Mouse (Mus musculus) ovary, postnatal 14 days (tissue): ENCODE measurements at regions not wholly inside any gene's neighbourhood (a gene's known extent, or its start where the extent isn't known, plus 50 kb on each side); places are given as distances from the start of the nearest gene placed in this dataset.

Experiments used
- DNase-seq: peaks from one replicate; pipeline ENCODE4 v3.0.0; 2022; ENCODE audit warnings: low spot score

DNA sequence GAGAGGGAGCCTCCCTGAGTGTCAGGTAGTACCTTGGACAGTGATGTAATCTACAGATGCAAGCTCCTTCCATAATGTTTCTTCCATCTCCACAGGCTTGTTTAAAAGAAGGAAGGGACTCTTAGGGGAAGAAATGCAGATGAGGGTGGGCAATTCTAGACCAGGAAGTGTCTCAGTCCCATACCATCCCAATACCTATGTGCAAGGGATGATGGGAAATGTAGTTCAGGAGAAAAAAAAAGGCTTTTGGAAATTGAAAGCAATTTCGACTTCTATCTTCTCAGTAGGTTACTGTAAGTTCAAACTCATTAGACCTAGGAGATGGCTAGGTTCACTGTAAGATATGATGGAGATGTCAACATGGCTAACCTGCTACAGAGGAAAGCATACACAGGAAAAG lies 68.3 kb downstream of the Cd83 start:
- DNase-seq = no peak

GRCm38 (mm10) chr13:43854973-43855372 lies 70.4 kb downstream of the Cd83 start:
- DNase-seq = no peak

GRCm38 (mm10) chr13:43860932-43861331 lies 76.4 kb downstream of the Cd83 start:
- no peak for DNase-seq

DNA sequence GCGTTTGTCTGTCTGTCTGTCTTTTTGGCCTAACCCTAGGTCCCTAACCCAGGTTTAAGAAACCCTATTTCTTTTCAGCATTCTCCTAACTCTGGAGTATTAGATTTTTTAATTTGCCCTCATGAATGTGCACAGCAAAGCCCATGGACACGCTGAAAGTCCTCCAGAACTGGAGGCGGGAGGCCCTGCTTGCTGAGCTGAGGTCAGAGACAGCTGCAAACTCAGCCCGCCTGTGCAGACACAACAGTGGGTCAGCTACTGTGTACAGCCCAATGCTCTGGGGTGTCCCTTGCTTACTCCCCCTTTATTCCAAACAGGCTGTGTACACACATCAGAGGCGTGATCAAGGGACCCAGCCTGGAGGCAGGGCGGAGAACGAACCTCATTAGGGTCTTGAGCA lies 76.8 kb downstream of the Cd83 start:
- DNase-seq = no peak

GRCm38 (mm10) chr13:43862056-43862455 lies 77.5 kb downstream of the Cd83 start:
- no peak for DNase-seq

GRCm38 (mm10) chr13:43862586-43862985 lies 78.0 kb downstream of the Cd83 start:
- DNase-seq = no peak

GRCm38 (mm10) chr13:43863581-43864100 lies 79.1 kb downstream of the Cd83 start:
- no peak for DNase-seq

DNA sequence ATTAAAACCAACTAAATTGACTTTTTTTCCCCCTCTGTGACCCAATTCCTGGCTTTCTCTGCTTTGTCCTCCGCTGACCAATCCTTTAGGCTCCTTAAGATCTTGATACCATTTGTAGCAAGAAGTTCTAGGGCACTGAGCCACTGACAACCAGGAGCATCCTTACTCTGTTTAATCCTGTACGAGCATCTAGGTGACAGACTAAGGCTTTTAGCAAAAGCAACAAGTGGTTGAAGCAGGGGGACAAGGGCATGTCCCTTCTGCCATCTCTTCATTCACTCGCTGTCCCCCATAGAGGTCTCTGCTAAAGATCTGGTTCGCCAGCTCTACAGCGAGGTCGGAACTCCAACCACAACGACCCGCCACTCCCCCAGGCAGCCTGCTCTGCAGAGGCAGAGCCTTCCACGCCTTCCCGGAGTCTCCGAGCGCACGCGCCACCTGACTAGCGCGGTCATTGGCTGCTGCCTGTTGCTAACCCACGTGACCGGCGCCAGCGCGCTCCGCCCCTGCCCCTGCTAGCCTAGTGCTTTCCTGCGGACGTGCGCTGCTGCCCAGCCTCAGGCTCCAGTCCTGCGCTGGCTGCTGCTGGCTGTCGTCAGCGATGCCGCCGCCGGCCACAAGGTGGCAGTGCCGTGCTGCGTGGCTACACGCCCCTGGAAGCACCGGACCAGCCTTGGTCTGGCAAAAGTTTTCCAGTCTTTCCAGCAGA lies 79.7 kb downstream of the Cd83 start:
- peak; percentile 100 for DNase-seq

- DNase-seq = no peak
Measured at GRCm38 (mm10) chr13:43865036-43865435, 80.5 kb downstream of the Cd83 start.

GRCm38 (mm10) chr13:43875895-43876294 lies 91.3 kb downstream of the Cd83 start:
- DNase-seq = no peak

DNA sequence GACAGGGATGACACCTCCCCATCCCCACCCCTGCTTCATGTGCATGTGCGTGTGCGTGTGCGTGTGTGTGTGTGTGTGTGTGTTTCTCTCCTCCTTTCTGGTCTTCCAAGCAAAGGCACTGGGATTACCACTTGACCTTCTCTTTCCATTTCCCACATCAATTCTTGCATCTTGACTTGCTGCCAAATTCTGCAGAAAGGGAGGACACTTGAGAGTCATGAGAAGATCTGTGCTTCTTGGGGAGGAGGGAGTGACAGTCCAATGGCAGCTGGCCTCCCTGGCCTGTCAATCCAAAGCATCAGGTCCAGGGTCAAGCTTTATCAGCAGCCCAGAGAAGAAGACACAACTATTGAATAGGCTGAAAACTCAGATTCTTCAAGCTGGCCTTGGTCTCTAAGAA lies 102.7 kb downstream of the Cd83 start:
- no peak for DNase-seq

DNA sequence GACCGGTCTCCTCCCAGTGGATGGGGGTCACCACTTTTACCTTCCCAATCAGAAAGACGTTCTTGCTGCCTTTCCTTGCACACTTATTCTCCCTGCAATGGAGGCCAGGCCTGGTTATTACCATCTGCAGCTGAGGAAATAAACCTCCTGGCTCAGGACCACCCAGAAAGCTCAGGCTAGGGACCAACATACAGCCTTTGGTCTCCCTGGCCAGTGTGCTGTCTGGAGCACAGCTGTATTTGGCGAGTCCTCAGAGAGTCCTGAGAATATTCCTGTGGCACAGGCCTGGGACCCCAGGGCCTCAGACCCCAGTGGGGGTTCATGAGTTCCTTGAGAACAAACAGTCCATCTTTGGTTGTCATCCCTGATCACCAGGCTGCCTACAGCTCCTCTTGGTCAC lies 107.4 kb downstream of the Cd83 start:
- no peak for DNase-seq

DNA sequence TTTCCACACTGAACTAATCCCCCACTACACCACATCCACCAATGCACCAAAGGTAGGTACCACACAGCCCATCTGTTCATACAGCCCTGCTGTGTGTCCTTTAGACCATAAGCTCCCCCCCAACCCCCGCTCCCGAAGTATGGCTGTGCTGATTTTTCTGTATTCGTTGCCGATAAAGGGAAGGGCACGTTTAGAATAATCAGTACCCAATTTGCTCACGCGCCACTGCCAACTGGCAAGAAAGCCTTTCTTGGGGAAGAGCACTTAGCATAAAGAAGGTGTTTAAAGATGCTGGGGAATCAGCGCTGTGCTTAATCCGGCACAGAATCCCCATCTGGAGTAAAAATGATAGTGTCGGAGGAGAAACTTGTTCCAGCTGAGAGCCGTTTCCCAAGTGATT lies 111.4 kb downstream of the Cd83 start:
- no peak for DNase-seq

- DNase-seq = no peak
Measured at GRCm38 (mm10) chr13:43897046-43897445, 112.5 kb downstream of the Cd83 start.

DNA sequence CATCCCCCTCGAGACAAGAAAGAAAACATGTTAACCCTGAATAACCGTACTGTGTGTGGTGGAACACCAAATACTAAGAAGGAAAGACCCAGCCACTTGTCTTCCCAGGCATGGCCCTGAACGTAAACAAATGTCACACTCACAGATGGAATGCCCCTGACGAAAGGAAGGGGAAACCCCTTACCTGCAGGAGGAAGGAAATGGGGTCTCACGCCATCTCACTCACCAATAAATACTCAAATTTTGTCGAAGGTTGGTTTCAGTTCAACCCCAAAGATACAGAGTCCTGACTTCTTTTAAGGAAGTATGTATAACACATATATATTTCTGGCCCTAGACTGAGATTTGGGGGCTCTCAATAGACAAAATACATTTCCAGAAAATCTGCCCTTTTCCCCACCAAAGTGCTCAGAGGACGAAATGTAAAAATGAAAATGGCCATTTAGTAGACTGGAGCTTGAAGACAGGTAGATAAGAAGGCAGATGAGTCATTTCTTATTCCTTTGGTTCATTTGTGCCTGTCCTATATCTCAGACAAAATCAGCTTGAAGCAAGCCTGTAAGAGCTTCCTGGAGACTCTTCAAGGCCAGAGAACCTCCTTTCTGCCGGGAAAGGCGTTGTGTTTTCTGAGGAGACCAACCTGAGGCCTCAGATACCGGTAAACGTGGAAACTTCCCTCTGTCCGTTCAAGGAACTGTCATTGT lies 114.1 kb downstream of the Cd83 start:
- no peak for DNase-seq

GRCm38 (mm10) chr13:43900115-43900514 lies 115.5 kb downstream of the Cd83 start:
- no peak for DNase-seq

- no peak for DNase-seq
Measured at GRCm38 (mm10) chr13:43900758-43901157, 116.2 kb downstream of the Cd83 start.

- peak; percentile 62 for DNase-seq
Measured at GRCm38 (mm10) chr13:43903391-43903790, 118.8 kb downstream of the Cd83 start.

DNA sequence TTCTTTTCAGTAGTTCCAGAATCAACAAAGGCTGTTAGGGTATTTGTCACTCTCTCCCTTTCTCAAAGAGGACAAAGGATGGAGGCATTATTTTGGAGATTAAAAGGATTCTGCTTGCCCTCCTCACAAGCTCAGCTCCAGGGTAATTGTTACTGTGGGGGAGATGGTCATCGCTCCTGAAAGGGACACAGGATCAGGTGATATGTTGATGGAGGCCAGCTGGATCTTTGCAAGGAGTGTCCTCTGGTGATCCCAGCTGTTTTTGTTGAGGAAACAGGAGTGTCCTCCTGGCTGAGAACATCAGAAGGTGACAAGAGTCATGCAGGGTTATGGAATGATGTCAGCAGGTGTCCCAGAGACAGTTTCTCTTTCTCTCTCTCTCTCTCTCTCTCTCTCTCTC lies 119.7 kb downstream of the Cd83 start:
- no peak for DNase-seq

GRCm38 (mm10) chr13:43906241-43906640 lies 121.7 kb downstream of the Cd83 start:
- DNase-seq = no peak

DNA sequence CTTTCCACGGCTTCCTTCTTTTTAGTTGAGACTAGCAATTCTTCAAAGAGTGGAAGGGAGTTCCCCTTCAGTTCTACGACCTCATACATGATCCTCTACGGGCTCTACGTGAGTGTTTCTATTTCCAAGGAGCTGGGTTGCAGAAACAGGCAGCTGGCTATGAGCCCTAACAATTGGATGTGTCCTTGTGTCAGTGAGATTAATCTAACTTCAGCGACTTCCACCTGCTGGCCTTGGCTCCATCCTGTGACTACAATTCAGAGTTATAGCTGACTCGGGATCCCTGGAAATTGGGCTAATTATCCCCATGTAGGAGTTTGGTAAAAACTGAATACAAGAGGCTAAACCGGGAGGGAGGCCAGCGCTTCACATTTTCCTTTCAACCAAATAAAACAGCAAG lies 122.8 kb downstream of the Cd83 start:
- DNase-seq = no peak

GRCm38 (mm10) chr13:43908041-43908644 lies 123.6 kb downstream of the Cd83 start:
- DNase-seq = no peak

DNA sequence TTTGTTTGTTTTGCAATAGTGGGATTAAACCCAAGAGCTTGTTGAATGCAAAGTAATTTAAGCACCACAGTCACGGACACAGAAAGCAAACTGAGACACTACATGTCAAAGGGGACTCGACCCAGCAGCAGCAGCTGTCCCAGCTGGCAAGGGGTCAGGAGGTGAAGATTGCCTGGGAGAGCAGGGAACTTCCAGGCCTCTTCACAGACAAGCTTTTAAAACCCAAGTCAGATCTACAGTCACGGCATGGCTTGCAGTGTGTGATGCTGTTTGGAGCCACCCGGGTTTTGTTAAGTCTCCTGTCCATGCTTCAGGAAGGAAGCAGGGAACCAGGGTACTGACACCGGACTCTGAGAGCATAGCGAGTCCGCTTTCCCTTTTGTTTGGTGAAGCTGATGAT lies 125.4 kb downstream of the Cd83 start:
- DNase-seq = no peak
